Mouse (Mus musculus) effector memory CD4-positive, alpha-beta T cell, adult 5 months (primary cell): ENCODE data around the gene Rrh. TPM values are rescaled to one million over a fixed set of nuclear protein-coding genes. Genes with fewer than 3 reads are reported as not detected.

Experiments
- polyA plus RNA-seq: library from polyadenylated mRNA; unstranded; fragments of 100-300 nt; shearing (Covaris generic); gene quantifications from one replicate; pipeline ENCODE4 v1.2.1, GENCODE M21; 2017

Rrh gene
- polyA plus RNA-seq, result not detected

GRCm38 (mm10) chr3:129822206-129822775, at the start of gene Rrh:
TSS of gene Rrh (minus strand) at chr3:129822587.

GRCm38 (mm10) chr3:129835388-129835934, 13.1 kb upstream of the Rrh start, which contains the start of gene Cfi:
TSS of gene Cfi (plus strand) at chr3:129835884.

GRCm38 (mm10) chr3:129831035-129831568, 8.7 kb upstream of the Rrh start, which contains the start of gene Gar1:
TSS of gene Gar1 (minus strand) at chr3:129831396.

GRCm38 (mm10) chr3:129803765-129804164, 18.6 kb downstream of the Rrh start, which contains the start of gene Lrit3:
TSS of gene Lrit3 (minus strand) at chr3:129804030.

GRCm38 (mm10) chr3:129754650-129755604, 67.5 kb downstream of the Rrh start, which contains the start of gene Egf:
TSS of gene Egf (minus strand) at chr3:129755316.

Other genes with a start within 250 kb of the Rrh start
- 1.9 TPM for gene Egf, start 67.3 kb downstream of the Rrh start, polyA plus RNA-seq
- gene Lrit3, start 18.6 kb downstream of the Rrh start, polyA plus RNA-seq, result not detected
- 78.1 TPM for gene Gar1, start 8.8 kb upstream of the Rrh start, polyA plus RNA-seq
- gene Cfi, start 13.3 kb upstream of the Rrh start, polyA plus RNA-seq, result not detected
- gene Pla2g12a, start 56.0 kb upstream of the Rrh start, polyA plus RNA-seq, result 14.1 TPM
- 20.9 TPM for gene Casp6, start 78.8 kb upstream of the Rrh start, polyA plus RNA-seq
- gene Mcub, start 147.6 kb upstream of the Rrh start, polyA plus RNA-seq, result 7.5 TPM
- gene Sec24b, start 239.0 kb upstream of the Rrh start, polyA plus RNA-seq, result 61.1 TPM